Mouse (Mus musculus): ENCODE results near the gene Cdc42bpg. TPM values are rescaled to one million over a fixed set of nuclear protein-coding genes. Genes with fewer than 3 reads are reported as not detected.
"Not testable (repeated sequence)": the region's sequence is repeated elsewhere in the genome, so short reads cannot be mapped to it uniquely, and the experiment has no call there.

Gene Cdc42bpg
- total RNA-seq, 1 experiment from 2014 or later, result 34.2 TPM

GRCm38 (mm10) chr19:6277661-6278438 lies 28.4 kb upstream of the Cdc42bpg start:
- peak; percentile 67 for DNase-seq

GRCm38 (mm10) chr19:6278439-6279073 lies 27.7 kb upstream of the Cdc42bpg start:
- DNase-seq, result no peak

GRCm38 (mm10) chr19:6279481-6280144 lies 26.6 kb upstream of the Cdc42bpg start:
- no peak for DNase-seq

GRCm38 (mm10) chr19:6280554-6280953 lies 25.7 kb upstream of the Cdc42bpg start:
- DNase-seq, result no peak

- no peak for DNase-seq
Measured at GRCm38 (mm10) chr19:6281122-6282020, 24.9 kb upstream of the Cdc42bpg start.

- no peak for DNase-seq
Measured at GRCm38 (mm10) chr19:6283001-6283400, 23.3 kb upstream of the Cdc42bpg start.

GRCm38 (mm10) chr19:6284502-6284901 lies 21.8 kb upstream of the Cdc42bpg start:
- DNase-seq, result no peak

GRCm38 (mm10) chr19:6285226-6285625 lies 21.0 kb upstream of the Cdc42bpg start:
- DNase-seq, result no peak

- no peak for DNase-seq
Measured at GRCm38 (mm10) chr19:6285632-6286433, 20.4 kb upstream of the Cdc42bpg start.

GRCm38 (mm10) chr19:6286434-6287401 lies 19.5 kb upstream of the Cdc42bpg start:
- no peak for DNase-seq

GRCm38 (mm10) chr19:6288236-6288894 lies 17.9 kb upstream of the Cdc42bpg start:
- DNase-seq, result no peak

- no peak for DNase-seq
Measured at GRCm38 (mm10) chr19:6289696-6290238, 16.5 kb upstream of the Cdc42bpg start.

- not testable (repeated sequence) for DNase-seq
Measured at GRCm38 (mm10) chr19:6290720-6291116, 15.5 kb upstream of the Cdc42bpg start.

GRCm38 (mm10) chr19:6291117-6291781 lies 15.0 kb upstream of the Cdc42bpg start:
- no peak for DNase-seq

- no peak for DNase-seq
Measured at GRCm38 (mm10) chr19:6292262-6292661, 14.0 kb upstream of the Cdc42bpg start.

- no peak for DNase-seq
Measured at GRCm38 (mm10) chr19:6294301-6294700, 12.0 kb upstream of the Cdc42bpg start.

- no peak for DNase-seq
Measured at GRCm38 (mm10) chr19:6296551-6297210, 9.6 kb upstream of the Cdc42bpg start.

GRCm38 (mm10) chr19:6297641-6298040 lies 8.6 kb upstream of the Cdc42bpg start:
- peak; percentile 71 for DNase-seq

Data from adrenal gland, postnatal 25 days (tissue).